Mouse (Mus musculus) heart, adult 2 months (tissue): ENCODE measurements around the gene Hsd3b5.
"Not testable (repeated sequence)": the region's sequence is repeated elsewhere in the genome, so short reads cannot be mapped to it uniquely, and the experiment has no call there.

Experiments used
- CTCF ChIP-seq: fragments of 200-600 bp; IDR thresholded peaks from 2 replicates; pipeline ENCODE4 v1.8.1; 2022; ENCODE audit warnings: antibody characterized with exemption, mild to moderate bottlenecking, moderate library complexity
- EP300 ChIP-seq: fragments of 200-500 bp; IDR thresholded peaks from 2 replicates; pipeline ENCODE4 v1.6.1; 2011; ENCODE audit warnings: low read depth, low read length, control low read depth; ENCODE audit not compliant: insufficient read depth
- POLR2A ChIP-seq: fragments of 200-500 bp; IDR thresholded peaks from 2 replicates; pipeline ENCODE4 v1.6.1; 2011; ENCODE audit warnings: mild to moderate bottlenecking, low read depth, low read length, control low read depth; ENCODE audit not compliant: insufficient read depth

- TF ChIP-seq POLR2A, CTCF, EP300: not testable (repeated sequence)
Measured at GRCm38 (mm10) chr3:98616786-98617185, 13.3 kb downstream of the Hsd3b5 start.
